Mouse (Mus musculus) layer of hippocampus, postnatal 10 days (tissue): ENCODE data around the gene Kcnn3. TPM values are rescaled to one million over a fixed set of nuclear protein-coding genes. Genes with fewer than 3 reads are reported as not detected.

Experiments
- DNase-seq, 2 experiments: peaks; one replicate each; pipeline ENCODE4 v3.0.0; 2021; ENCODE audit warnings: low spot score in 2 of 2
- total RNA-seq, 2 experiments: library from RNA; stranded (reverse); gene quantifications; 2 replicates each; pipeline ENCODE4 v1.2.3; 2021

Gene Kcnn3
- total RNA-seq, 2 experiments from 2014 or later, result 28.5 to 30.3 TPM

DNA sequence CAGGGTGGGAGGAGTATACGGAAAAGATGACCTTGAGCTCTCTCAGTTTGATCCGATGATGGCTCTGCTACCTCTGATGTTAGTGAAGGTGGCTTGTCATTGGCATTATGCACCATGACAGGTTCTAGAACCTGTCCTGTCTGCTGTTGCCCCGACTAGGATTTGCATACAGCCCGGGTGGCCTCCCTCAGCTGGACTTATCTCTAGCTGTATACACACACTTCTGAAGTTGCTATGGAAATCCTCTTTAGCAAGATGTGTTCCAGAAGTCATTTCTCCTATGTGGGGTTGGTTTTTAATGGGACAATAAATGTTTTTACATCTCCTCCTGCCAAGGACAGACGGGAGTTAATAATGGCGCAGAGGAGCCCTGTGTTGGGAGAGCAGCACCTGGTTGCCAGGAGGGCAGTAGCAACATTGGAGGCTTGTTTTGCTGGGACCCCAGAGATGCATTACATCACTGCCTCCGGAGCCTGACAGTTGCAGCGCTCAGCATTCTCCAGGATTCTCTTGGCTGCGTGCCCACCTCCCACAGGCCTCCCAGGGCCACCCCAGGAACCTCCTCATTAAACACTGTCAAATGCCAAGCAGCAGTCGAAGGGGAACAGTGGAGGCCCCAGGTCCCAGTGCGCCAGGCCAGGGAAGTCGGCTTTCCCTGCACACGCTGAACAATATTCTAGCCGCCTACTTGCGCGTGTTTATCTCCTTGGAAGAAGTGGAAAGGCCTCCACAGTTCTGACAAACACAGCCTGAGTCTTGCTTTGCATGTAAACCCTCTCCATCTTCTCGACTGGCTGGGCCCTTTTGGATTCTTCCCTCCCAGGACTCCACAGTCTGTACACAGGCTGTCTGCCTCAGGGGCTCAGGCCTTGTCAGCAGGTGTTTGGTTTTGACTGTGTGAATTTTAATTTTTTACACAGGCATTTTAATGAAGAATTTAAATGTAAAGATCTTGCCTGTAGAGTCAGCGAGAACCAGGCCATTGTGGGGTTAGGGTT lies 93.9 kb downstream of the Kcnn3 start:
- peak; percentile 75 to 80 for DNase-seq

DNA sequence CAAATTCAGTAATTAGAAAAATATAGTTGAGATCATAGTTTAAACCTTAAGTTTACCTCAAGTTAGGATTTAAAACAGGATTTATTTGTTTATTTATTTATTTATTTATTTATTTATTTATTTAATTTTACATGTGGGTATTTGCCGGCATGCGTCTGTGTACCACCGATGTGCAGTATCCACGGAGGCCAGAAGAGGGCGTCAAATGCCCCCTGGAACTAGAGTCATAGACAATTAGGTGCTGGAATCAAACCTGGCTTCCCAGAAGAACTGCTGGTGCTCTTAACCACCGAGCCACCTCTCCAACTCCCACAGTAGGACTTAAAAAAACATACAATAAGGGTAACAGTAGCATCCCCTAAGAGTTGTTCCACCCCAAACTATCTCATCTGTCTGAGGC lies 96.9 kb downstream of the Kcnn3 start:
- DNase-seq, result no peak

DNA sequence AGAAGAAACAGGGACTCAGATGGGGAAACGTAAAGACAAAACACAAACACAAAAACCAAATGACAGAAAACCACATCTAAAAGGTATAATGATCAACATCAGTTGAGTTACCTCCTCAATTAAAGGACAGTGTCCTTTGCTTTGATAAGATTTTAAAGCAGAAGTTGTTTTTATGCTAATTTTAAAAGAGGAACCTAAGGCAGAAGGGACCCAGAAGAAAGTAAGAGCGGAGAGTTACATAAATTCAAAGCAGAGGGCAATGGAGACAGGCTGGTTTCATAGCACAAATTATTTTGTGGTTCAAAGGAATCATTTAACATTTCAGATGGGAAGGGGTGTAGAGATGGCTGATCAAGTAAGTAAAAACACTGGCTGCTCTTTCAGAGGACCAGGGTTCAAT lies 97.4 kb downstream of the Kcnn3 start:
- no peak for DNase-seq

- no peak for DNase-seq
These were observed 102.9 kb downstream of the Kcnn3 start for GRCm38 (mm10) chr3:89622825-89623224.

DNA sequence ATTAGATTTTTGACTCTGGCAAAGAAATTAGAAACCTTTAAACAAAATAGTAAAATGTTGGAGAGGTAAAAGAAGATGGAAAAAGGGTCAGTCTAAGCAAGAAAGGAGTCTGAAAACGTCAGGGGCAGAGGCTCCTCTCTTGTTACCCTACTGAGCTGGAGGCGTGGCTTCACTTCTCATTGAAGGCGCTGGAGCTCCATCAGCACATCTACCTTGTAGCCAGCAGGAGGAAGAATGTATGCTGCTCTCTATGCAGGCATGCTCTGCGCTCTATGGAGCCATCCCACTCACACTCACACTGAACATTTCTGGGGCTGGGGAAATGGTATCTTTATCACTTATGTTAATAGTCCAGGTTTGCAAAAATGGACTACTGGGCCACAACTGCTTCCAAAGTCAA lies 103.6 kb downstream of the Kcnn3 start:
- DNase-seq, result no peak

DNA sequence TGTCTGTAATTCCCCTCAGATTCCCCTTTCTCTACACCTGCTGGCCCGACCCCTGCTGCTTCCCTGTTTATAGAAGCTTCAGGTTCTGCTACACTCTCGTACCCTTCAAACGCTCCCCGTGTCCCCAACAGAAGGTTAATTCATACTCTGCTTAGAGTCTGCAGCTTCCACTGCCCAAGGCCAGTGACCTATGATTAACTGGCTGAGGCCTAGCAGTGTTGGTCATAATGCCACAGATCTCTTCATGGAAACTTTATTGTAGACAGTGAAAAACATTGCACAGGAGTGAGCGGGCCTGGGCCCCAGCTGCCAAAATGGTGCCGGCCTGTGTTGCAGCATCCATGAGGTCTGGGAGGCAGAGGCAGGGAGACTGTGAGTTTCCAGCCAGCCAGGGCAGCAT lies 104.0 kb downstream of the Kcnn3 start:
- no peak for DNase-seq

- DNase-seq, result no peak
These were observed 105.0 kb downstream of the Kcnn3 start for GRCm38 (mm10) chr3:89624814-89625445.

DNA sequence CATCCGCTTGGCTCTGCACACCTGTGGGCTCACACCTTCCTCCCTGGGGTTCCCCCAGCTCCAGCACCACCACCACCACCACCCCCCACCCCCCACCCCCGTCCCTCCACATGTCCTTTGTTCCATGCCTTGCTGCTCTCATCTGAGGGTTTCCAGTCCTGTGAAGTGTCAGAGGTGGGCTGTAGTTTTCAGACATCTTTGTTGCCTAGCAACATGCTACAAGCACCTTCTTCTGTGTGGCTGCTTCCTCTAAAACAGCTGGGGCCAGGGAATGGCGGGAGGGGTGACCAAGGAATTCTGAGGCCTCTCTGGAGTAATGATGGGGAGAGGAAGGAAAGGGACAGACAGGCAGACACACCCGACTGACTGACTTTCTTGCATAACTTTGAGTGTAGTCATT lies 106.6 kb downstream of the Kcnn3 start:
- no peak for DNase-seq

DNA sequence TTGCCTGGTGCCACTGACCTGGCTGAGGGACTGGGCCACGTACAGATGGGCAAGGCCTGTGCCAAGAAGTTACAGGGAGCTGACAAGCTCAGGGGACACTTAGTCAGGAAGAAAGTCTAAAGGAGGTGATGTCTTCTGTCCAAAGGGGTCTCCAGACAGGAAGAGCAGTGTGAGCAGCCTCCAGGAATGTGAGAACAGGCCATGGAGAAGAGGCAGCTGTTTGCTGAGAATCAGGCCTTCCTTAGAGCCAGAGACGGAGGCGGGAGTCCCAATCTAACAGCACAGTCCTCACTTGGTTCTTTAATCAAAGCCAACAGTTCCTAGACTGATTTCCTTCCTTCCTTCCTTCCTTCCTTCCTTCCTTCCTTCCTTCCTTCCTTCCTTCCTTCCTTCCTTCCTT lies 109.8 kb downstream of the Kcnn3 start:
- no peak for DNase-seq

- DNase-seq, result no peak
These were observed 111.8 kb downstream of the Kcnn3 start for GRCm38 (mm10) chr3:89631750-89632149.

DNA sequence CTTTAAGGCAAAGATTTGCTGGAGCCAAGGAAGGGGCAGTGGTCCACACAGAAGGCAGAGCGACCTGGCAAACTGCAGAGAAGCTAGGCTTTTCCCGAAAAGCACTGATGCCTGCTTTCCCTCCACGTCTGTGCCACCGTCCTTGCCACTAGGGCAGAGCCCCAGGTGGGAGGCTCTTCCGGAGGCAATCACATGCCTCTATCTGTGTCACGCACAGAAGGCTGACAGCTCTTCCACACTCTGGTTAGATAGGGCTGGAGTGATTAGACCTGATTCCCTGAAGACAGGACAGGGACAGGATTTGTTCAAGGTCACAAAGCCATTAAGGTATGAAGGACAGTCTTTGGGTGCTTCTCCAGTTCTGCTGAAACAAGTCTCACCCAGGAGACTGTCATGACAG lies 113.6 kb downstream of the Kcnn3 start:
- no peak for DNase-seq

DNA sequence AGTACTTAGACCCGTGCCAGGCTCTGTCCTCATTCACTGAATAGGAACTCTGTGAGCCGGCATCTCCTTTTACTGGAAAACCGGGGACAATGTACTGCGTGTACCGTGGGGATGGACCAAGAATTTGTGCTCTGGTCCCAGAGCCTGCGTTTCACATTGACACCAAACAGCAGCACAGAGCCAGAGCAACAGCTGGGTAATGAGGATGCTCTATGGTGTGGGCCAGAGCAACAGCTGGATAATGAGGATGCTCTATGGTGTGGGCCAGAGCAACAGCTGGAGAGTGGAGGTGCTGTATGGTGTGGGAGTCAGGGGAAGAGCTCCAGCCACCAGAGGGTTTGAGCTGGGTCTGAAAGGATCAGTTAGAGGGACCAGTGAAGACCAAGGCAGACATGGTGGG lies 114.0 kb downstream of the Kcnn3 start:
- DNase-seq, result no peak

DNA sequence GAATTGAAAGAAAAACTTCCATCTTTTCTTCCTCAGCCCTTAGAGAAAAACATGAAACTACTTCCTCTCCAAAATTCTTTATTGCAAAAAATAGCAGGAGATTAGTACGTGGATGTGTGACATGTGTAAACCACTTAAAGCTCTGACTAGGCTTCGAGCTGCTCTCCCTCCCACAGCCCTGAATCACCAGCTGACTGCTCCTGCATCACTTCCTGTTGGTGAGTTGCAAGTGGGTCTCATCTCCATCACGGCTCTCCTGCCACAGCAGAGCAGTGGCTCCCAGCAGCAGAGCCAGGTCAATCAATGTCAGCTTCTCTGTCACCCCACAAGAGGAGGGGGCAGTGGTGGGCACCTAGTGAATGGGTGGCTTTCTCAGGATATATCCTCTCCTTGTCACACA lies 120.8 kb downstream of the Kcnn3 start:
- DNase-seq, result no peak

DNA sequence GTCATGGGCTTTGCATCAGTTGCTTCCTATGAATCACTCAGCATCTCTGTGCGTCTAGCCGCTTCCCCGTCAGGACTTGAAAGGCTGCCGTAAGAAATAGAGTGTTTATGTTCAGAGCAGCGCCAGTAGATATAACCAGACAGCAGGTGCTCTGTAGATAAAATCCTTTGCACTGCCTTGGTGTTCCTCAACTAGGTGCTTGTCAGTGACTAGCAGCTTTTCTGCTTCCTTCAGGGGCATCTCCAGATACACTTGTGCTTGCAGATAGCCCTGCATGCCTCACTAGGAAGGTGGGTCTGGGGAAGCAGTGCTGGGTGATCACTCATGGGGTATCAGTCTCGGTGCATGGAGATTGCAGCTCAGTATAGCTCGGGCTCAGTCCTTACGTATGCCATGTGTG lies 123.4 kb downstream of the Kcnn3 start:
- no peak for DNase-seq

GRCm38 (mm10) chr3:89646813-89647255 lies 126.9 kb downstream of the Kcnn3 start:
- peak; percentile 80 to 81 for DNase-seq

DNA sequence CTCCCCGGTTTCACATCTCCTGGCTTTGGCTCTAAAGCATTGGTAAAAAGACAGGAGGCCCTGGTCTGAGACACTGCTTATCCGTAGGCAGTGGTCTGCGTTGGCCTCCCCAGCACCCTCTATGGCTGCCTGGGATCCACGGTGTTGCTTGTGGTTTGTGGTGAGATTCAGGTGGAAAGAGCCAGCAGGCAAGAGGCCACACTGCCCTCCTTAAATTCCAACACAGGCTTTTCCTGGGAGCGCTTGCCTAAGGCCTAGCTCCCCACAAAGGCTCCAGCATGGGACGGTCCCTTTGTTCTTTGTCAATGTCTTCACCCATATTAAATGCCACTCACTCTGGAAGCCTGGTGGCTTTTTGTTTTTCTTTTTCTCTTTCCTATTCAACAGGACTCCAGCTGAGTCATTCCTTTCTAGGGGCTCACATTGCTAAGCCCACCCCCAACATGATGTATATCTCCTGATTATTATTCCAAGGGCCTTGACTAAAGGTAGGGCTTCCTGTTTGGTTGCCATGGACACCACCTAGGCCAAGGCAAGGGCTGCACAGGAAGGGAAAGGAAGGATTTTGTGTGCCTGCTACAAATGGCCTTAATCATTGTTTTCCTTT lies 127.4 kb downstream of the Kcnn3 start:
- DNase-seq, result no peak

DNA sequence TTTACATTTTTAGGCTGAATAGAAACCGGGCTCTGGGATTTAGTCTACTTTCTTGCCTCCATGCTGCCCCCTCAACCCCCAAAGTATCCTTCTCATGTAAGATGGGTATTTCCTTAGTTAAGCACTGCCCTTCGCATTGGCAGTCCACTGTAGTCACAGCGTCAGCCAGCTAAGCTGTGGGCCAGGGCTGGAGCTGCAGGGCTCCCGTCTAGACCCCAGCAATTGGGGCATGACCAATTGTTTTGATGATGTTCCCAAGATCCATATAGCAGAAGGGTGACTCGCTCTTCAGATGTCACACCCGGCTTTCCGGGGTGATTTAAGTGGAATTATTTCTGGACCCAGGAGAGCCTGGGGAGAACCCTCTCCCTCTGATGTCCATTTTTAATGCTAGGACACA lies 129.9 kb downstream of the Kcnn3 start:
- no peak for DNase-seq

- no peak for DNase-seq
These were observed 133.4 kb downstream of the Kcnn3 start for GRCm38 (mm10) chr3:89653231-89653954.

GRCm38 (mm10) chr3:89657092-89657491 lies 137.1 kb downstream of the Kcnn3 start:
- no peak for DNase-seq

GRCm38 (mm10) chr3:89658457-89658856 lies 138.5 kb downstream of the Kcnn3 start:
- DNase-seq, result no peak

DNA sequence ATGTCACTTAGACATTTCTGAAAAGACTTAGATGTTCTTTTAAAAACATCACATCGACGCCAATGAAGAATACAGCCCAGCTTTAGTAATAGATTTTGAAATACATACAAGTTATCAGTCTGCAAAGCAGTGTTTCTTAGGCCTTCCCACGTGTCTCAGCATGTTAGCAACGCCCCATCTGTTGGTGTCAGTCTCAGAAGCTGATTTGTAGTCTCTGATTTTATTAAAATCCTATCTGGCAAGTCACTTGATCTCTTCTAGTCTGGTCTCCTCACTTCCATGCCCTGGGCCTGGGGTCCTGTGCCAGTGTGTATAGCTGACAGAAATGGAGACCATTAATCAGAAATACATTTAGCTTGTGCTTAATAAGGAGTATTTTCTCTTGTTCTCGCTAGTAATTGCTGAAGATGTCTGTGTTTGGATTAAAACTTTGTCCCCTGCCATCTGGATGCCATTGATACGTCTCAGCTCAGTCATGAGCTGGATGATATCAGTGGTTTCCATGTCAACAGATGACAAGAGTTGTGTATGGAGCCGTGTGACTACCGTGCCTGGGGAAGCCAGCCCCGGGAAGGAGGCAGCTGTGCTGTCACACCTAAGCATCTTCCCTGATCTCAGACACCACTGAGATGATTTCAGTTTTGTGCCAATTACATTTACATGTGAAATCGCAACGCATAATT lies 140.1 kb downstream of the Kcnn3 start:
- peak in 1 of 2 experiments; percentile 33 for DNase-seq
